11 mouse cellular contexts compared by ENCODE assay signal in the genomic region with DNA sequence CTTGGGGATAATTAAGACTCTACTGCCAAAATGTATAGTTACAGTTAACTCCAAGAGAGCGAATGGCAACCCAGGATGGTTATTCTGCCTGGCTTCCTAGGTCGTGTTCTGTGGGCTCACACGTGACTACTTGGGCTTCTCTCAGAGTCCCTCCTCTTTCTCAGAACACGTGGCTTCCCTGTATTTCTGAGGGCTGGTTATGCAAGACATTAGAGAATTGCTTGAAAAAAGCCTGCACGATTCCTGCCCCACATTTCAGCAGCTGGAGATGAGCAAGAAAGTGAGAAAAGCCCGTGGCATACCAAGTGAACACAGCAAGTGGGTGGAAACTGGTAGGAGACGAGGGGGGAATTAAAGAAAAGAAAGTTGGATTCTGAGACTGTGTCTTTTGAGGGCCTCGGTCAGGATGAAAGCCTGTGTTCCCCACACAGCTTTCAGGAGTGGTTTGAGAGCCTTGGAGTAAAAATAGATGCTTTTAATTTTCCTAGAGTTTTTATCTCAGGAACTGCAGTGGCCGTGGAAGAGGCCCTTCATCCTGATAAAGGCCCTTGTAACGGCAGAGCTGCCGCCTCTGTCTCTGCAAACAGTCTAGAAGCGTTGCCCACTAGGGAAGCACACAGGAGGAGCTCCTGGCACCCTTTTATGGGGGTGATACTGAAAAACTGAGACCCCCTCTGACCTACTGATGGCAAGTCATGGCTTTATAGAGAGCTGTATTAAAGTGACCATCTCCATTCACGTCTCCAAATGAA. TPM values are rescaled to one million over a fixed set of nuclear protein-coding genes. Genes with fewer than 3 reads are reported as not detected.
DNase-seq lines count a peak whose midpoint lies in the region; ATAC-seq lines count a peak whose summit lies in the region.
"Had no signal": no experiment of that assay in that cellular context is flagged by ENCODE, and none has a peak within 500 bp of the region (broad histone marks: within the 10 kb centered on the region; RNA-seq: fewer than 3 reads in every experiment).

No protein-coding gene starts in this region.

- H3K9ac ChIP-seq in neural tube, embryonic 15.5 days (replicated peaks) = no peak overlapping the region
- H3K9ac ChIP-seq: limb, embryonic 15.5 days had no signal

- H3K4me2 ChIP-seq in neural tube, embryonic 15.5 days = no peak overlapping the region
- H3K4me2 ChIP-seq: limb, embryonic 15.5 days had no signal

- 0 out of 2 replicates have a peak overlapping the region, but pooled peaks have one; percentile 3 for H3K27ac ChIP-seq in neural tube, embryonic 15.5 days (replicated peaks)
- H3K27ac ChIP-seq: limb, embryonic 15.5 days had no signal

- peaks cover 17% of the 10 kb centered on the region for H3K36me3 ChIP-seq in neural tube, embryonic 15.5 days

- no peaks in the 10 kb centered on the region for H3K9me3 ChIP-seq in neural tube, embryonic 15.5 days (replicated peaks)
- H3K9me3 ChIP-seq: limb, embryonic 15.5 days had no signal

- WGBS in neural tube, embryonic 15.5 days = 71% methylated on average over 13 of the region's 13 CpGs

- H3K4me3 ChIP-seq in neural tube, embryonic 15.5 days (replicated peaks) = no peak overlapping the region
- H3K4me3 ChIP-seq: limb, embryonic 15.5 days had no signal

- H3K27me3 ChIP-seq in neural tube, embryonic 15.5 days (replicated peaks) = no peaks in the 10 kb centered on the region
- H3K27me3 ChIP-seq: limb, embryonic 15.5 days had no signal

- peaks cover 10% of the 10 kb centered on the region for H3K4me1 ChIP-seq in neural tube, embryonic 15.5 days

- ATAC-seq in neural tube, embryonic 15.5 days (ENCODE audit: low FRiP score) = no peak

- DNase-seq in neural tube, embryonic 10.5 days (ENCODE audit: extremely low spot score, low spot score) = no peak
- DNase-seq in frontal cortex, postnatal 14 days (ENCODE audit: low spot score in 2 of 2) = peak; percentile 53 to 75
- peak; percentile 63 for DNase-seq in liver
- DNase-seq in right cerebral cortex, postnatal 36 days (ENCODE audit: low spot score in 2 of 2) = peak; percentile 72 to 89
- no peak for DNase-seq in kidney, postnatal 36 days
- DNase-seq in yolk sac, embryonic 10.5 days (ENCODE audit: low spot score) = no peak
- no peak for DNase-seq in urinary bladder, postnatal 14 days (ENCODE audit: low spot score)

RNA-seq across cellular contexts. Expression of gene Zdhhc22, which starts 21.6 kb away (rescaled TPM):
- 18.2 and 19.4 TPM in 2 replicates for polyA plus RNA-seq in neural tube, embryonic 15.5 days (2015; fragmentation: Nextera tagmentation; extraction: Ambion mirVana)
- polyA plus RNA-seq: gonadal fat pad, adult 2 months; limb, embryonic 15.5 days; spleen, adult 2 months had no signal

RNA-seq across cellular contexts. Expression of gene Cipc, which starts 21.8 kb away (rescaled TPM):
- polyA plus RNA-seq in neural tube, embryonic 15.5 days (2015; fragmentation: Nextera tagmentation; extraction: Ambion mirVana) = 37.2 and 40.8 TPM in 2 replicates

RNA-seq across cellular contexts. Expression of gene Tmem63c, which starts 52.5 kb away (rescaled TPM):
- polyA plus RNA-seq in neural tube, embryonic 15.5 days (2015; fragmentation: Nextera tagmentation; extraction: Ambion mirVana) = 10.8 and 12.3 TPM in 2 replicates
- polyA plus RNA-seq: limb, embryonic 15.5 days had no signal

Comparison
In these comparisons a context has a peak if more than half of its experiments do, and no peak if none do; other contexts are left out.
1. DNase-seq: peak in frontal cortex, postnatal 14 days (2 of 2), liver (single experiment) and right cerebral cortex, postnatal 36 days (2 of 2); none in neural tube, embryonic 10.5 days (single experiment), kidney, postnatal 36 days (0 of 2), yolk sac, embryonic 10.5 days (single experiment) and urinary bladder, postnatal 14 days (single experiment).